Mouse (Mus musculus): ENCODE results near the gene Ftl1.

DNA sequence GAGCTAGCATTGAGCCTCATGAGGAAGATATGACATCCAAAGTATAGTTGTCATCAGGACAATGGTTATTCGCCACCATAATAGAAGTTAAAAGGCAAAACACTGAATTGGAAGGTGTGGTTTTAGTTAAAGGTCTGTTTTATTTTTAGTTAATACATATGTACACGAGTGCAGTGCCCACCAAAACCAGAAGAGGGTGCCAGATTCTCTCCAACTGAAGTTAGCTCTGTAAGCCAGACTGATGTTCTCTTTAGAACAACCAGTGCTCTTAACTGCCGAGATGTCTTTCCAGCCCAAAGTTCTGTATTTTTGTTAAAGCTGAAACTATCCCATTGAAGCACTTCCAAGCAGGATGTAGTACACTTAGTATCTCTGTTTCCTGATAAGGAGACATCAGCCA, 11.2 kb upstream of the Ftl1 start:
- no peak for TF ChIP-seq GATA1 (IDR thresholded peaks at IDR 0.05; ENCODE audit: low read length)
- no peak for TF ChIP-seq TAL1 (IDR thresholded peaks at IDR 0.05; ENCODE audit: low read length)
